Mouse (Mus musculus): ENCODE data around the gene Cfap157. TPM values are rescaled to one million over a fixed set of nuclear protein-coding genes. Genes with fewer than 3 reads are reported as not detected.

The Cfap157 gene
- polyA plus RNA-seq, 1 experiment from 2014 or later: 0.10 TPM

DNA sequence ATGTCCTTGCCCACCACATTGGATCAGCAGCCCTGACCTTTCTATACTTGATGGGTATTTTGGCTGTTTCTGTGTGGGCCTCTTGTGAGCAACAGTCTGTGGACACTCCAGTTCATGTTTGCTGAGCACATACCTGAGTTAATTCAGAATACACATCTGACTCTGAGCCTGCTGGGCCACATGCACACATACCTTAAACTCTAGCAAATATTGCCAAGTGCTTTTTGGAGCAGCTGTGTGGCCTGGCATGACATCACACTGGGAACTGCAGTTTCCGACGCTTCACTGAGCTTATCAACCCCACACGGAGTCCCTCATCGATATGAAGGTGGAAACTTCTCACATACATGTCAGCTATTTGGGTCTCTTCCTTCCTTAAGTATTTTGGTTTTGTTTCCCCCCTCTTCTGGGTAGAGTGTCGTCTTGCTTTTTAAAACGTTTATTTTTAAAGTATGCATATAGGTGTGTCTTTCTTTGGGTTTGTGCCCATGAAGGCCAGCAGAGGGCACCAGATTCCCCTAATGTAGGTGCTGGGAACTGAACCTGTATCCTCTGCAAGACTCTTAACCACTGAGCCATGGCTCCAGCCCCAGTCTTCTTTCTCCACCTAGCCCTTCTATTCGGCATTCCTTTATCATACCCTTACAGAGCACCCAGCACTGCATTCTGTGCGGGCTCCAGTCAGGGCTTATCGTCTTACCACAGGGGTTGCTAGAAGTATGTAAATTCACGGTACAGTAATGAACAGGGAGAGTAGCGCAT, 37.0 kb upstream of the Cfap157 start:
- no peak for ATAC-seq (ENCODE audit: insufficient read depth, low FRiP score)
- Histone ChIP-seq H3K27me3 (ENCODE audit: control insufficient read depth, insufficient read depth, low read length) (no peaks in the 10 kb centered on the region), H3K9ac (ENCODE audit: low read length) (no peak overlapping the region), H3K27ac (ENCODE audit: low read length) (no peak overlapping the region), H3K4me1 (ENCODE audit: control insufficient read depth, insufficient read depth, low read length) (peaks cover 10% of the 10 kb centered on the region), H3K4me2 (ENCODE audit: low read depth, low read length) (no peak overlapping the region), H3K4me3 (replicated peaks; ENCODE audit: low read length) (no peak overlapping the region), H3K9me3 (replicated peaks; ENCODE audit: control insufficient read depth, low read length) (no peaks in the 10 kb centered on the region), H3K36me3 (ENCODE audit: control insufficient read depth, insufficient read depth, low read length) (no peaks in the 10 kb centered on the region)
- WGBS: 61% methylated on average over 11 of the region's 11 CpGs

DNA sequence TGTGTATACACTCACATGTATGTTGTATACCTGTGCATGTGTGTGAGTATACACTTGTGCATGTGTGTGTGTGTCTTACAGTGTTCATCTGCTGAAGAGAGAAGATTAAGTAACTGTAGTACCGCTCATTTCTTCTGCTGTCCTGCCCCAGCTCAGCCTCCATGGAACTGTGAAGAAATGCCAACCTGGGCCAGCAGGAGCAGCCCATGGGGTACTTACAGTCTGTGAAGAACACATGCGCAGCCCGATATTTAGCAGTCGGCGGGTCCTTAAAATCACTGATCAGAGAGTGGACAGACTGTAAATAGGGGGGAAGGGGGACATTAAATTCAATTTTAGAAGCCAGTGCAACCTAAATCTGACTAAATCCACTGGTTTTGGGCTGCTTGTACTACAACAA, 34.0 kb upstream of the Cfap157 start:
- no peak overlapping the region for H3K27ac ChIP-seq (ENCODE audit: low read length)
- H3K4me1 ChIP-seq (ENCODE audit: control insufficient read depth, insufficient read depth, low read length): no peaks in the 10 kb centered on the region
- ATAC-seq (ENCODE audit: insufficient read depth, low FRiP score): no peak
- no peaks in the 10 kb centered on the region for H3K9me3 ChIP-seq (replicated peaks; ENCODE audit: control insufficient read depth, low read length)
- no peak overlapping the region for H3K9ac ChIP-seq (ENCODE audit: low read length)
- no peak overlapping the region for H3K4me2 ChIP-seq (ENCODE audit: low read depth, low read length)
- no peaks in the 10 kb centered on the region for H3K36me3 ChIP-seq (ENCODE audit: control insufficient read depth, insufficient read depth, low read length)
- 93% methylated on average over 5 of the region's 5 CpGs for WGBS
- no peaks in the 10 kb centered on the region for H3K27me3 ChIP-seq (ENCODE audit: control insufficient read depth, insufficient read depth, low read length)
- no peak overlapping the region for H3K4me3 ChIP-seq (replicated peaks; ENCODE audit: low read length)

DNA sequence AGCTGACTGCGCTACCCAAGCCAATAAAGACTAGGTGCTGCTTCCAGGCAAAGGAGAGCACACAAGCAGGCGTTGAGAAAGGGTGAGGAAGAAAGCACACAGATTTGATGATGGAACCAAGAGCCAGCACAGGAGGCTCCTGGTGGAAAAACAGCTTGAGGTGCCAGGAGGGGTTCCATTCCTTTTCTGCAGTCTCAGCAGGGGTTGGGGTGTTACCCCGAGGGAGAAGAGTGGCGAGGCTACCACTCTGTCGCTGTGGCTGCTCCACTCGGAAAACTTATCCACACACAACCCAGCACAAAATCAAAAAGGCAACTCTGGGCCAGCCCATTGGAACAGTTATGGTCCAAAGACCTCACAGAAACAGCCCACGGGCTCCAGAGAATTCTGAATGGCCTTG, 33.4 kb upstream of the Cfap157 start:
- no peak overlapping the region for H3K9ac ChIP-seq (ENCODE audit: low read length)
- 70% methylated on average over 7 of the region's 7 CpGs for WGBS
- no peak for ATAC-seq (ENCODE audit: insufficient read depth, low FRiP score)
- no peaks in the 10 kb centered on the region for H3K4me1 ChIP-seq (ENCODE audit: control insufficient read depth, insufficient read depth, low read length)
- no peak overlapping the region for H3K27ac ChIP-seq (ENCODE audit: low read length)
- H3K4me3 ChIP-seq (replicated peaks; ENCODE audit: low read length): no peak overlapping the region
- no peak overlapping the region for H3K4me2 ChIP-seq (ENCODE audit: low read depth, low read length)
- H3K9me3 ChIP-seq (replicated peaks; ENCODE audit: control insufficient read depth, low read length): no peaks in the 10 kb centered on the region
- no peaks in the 10 kb centered on the region for H3K36me3 ChIP-seq (ENCODE audit: control insufficient read depth, insufficient read depth, low read length)
- H3K27me3 ChIP-seq (ENCODE audit: control insufficient read depth, insufficient read depth, low read length): no peaks in the 10 kb centered on the region

DNA sequence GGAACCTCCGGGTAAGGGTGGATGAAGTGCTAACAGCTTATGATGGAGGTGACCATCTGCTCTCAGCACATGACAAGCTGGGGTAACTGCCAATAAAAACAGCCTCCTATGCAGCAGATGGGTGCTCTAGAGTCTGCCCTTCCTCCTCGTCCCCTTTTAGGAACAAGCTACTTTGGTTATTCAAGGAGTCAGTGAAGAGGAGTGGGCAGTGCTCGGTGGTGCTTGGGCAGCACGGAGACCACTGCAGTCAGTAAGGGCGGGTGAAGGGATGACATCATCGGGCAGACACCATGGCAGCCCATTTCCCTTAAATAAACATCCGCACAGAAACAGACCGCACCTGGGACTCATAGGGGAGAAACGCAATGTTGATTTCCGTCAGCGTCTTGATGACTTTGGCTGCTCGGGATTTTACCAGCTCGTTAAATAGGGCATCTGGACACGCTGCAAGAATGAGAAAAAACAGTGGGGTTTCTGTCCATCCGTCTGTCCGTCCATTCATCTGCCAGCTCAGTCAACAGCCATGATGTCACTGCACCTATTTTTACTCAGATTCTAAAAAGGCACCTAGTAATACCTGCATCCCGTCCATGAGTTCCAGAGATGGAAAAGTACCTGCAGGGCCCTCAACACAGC, 32.8 kb upstream of the Cfap157 start:
- H3K4me2 ChIP-seq (ENCODE audit: low read depth, low read length): no peak overlapping the region
- H3K27ac ChIP-seq (ENCODE audit: low read length): no peak overlapping the region
- WGBS: 33% methylated on average over 17 of the region's 17 CpGs

DNA sequence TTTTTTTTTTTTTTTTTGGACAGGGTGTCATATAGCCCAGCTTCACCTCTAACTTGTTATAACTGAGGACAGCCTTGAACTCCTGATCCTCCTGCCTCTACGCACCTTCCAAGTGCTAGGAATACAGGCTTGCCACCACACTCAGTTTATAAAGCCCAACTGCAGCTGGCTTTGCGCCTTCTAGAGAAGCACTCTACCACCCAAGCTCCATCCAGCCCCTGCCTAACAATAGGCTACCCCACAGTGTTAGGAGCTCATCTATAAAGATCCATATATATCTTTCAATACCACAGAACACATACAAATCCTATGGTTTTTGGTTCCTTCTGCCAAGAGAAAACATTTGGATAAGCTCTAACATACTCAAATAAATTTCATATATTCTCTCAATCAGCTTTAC, 32.3 kb upstream of the Cfap157 start:
- Histone ChIP-seq H3K9me3 (replicated peaks; ENCODE audit: control insufficient read depth, low read length) (no peaks in the 10 kb centered on the region), H3K4me3 (replicated peaks; ENCODE audit: low read length) (no peak overlapping the region), H3K27ac (ENCODE audit: low read length) (no peak overlapping the region), H3K36me3 (ENCODE audit: control insufficient read depth, insufficient read depth, low read length) (no peaks in the 10 kb centered on the region), H3K4me1 (ENCODE audit: control insufficient read depth, insufficient read depth, low read length) (no peaks in the 10 kb centered on the region), H3K9ac (ENCODE audit: low read length) (no peak overlapping the region), H3K27me3 (ENCODE audit: control insufficient read depth, insufficient read depth, low read length) (no peaks in the 10 kb centered on the region), H3K4me2 (ENCODE audit: low read depth, low read length) (no peak overlapping the region)
- WGBS: 90% methylated on average over 2 of the region's 2 CpGs
- no peak for ATAC-seq (ENCODE audit: insufficient read depth, low FRiP score)

More for the DNA sequence above, 32.8 kb upstream of the Cfap157 start:
- H3K27me3 ChIP-seq (ENCODE audit: control insufficient read depth, insufficient read depth, low read length): no peaks in the 10 kb centered on the region
- ATAC-seq (ENCODE audit: insufficient read depth, low FRiP score): 0 out of 2 replicates have a peak, but pooled peaks have one; percentile 37
- H3K36me3 ChIP-seq (ENCODE audit: control insufficient read depth, insufficient read depth, low read length): no peaks in the 10 kb centered on the region
- no peak overlapping the region for H3K9ac ChIP-seq (ENCODE audit: low read length)
- no peaks in the 10 kb centered on the region for H3K4me1 ChIP-seq (ENCODE audit: control insufficient read depth, insufficient read depth, low read length)
- H3K9me3 ChIP-seq (replicated peaks; ENCODE audit: control insufficient read depth, low read length): no peaks in the 10 kb centered on the region
- H3K4me3 ChIP-seq (replicated peaks; ENCODE audit: low read length): no peak overlapping the region

DNA sequence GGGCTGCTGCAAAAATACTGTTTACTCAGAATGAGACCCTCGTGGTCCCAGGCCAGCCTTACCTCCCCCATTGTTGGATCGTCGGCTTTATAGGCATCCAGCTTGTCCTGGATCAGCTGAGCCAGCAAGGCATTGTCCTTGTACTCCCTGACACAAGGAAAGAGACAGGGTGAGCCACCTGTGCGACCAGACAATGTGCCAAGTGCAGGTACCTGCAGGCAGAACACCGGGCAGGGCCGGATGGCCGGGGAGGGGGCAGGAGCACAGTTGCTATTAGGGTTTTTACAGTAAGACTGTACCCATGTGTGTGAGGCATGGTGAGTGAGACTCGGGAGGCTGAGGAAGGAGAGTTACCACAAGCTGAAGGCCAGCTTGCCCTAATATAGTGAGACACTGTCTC, 27.7 kb upstream of the Cfap157 start:
- Histone ChIP-seq H3K4me1 (ENCODE audit: control insufficient read depth, insufficient read depth, low read length) (no peaks in the 10 kb centered on the region), H3K9me3 (replicated peaks; ENCODE audit: control insufficient read depth, low read length) (no peaks in the 10 kb centered on the region), H3K4me2 (ENCODE audit: low read depth, low read length) (no peak overlapping the region), H3K9ac (ENCODE audit: low read length) (no peak overlapping the region), H3K36me3 (ENCODE audit: control insufficient read depth, insufficient read depth, low read length) (no peaks in the 10 kb centered on the region), H3K27me3 (ENCODE audit: control insufficient read depth, insufficient read depth, low read length) (no peaks in the 10 kb centered on the region), H3K4me3 (replicated peaks; ENCODE audit: low read length) (no peak overlapping the region), H3K27ac (ENCODE audit: low read length) (no peak overlapping the region)
- no peak for ATAC-seq (ENCODE audit: insufficient read depth, low FRiP score)
- WGBS: 74% methylated on average over 8 of the region's 8 CpGs

DNA sequence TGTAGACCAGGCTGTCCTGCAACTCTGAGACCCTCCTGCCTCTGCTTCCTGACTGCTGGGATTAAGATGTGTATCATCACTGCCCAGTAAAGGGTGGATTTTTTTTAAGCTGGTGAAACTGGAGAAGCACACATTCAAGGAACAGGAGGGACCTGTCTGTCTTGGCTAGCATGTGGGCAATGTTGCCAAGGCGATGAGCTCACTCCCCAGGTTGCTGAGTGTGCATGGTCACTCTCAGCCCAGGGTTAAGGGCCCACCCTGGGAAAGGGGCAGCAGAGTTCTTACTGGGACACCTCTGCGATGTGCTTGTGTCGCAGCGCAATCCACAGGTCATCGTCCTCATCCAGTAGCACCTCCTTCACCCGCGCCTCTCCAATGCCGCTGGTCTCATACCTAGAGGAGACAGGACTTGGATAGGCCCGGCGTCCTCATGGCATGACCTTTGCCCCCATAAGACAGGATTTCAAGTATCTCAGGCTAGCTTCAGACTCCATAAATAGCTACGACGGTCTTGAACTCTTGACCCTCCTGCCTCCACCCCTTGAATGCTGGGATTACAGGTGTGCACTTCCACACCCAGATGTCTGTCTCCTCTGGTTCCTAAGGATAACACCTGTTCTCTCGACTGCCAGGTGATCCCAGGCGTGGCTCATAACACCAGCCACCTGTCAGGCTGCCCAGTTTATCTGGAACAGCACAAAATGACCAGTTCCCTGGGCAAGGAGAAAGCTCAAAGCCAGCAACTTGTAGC, 24.8 kb upstream of the Cfap157 start:
- no peaks in the 10 kb centered on the region for H3K4me1 ChIP-seq (ENCODE audit: control insufficient read depth, insufficient read depth, low read length)
- peak; percentile 29; the same call in 1 of the 2 replicates for ATAC-seq (ENCODE audit: insufficient read depth, low FRiP score)
- WGBS: 83% methylated on average over 14 of the region's 14 CpGs

DNA sequence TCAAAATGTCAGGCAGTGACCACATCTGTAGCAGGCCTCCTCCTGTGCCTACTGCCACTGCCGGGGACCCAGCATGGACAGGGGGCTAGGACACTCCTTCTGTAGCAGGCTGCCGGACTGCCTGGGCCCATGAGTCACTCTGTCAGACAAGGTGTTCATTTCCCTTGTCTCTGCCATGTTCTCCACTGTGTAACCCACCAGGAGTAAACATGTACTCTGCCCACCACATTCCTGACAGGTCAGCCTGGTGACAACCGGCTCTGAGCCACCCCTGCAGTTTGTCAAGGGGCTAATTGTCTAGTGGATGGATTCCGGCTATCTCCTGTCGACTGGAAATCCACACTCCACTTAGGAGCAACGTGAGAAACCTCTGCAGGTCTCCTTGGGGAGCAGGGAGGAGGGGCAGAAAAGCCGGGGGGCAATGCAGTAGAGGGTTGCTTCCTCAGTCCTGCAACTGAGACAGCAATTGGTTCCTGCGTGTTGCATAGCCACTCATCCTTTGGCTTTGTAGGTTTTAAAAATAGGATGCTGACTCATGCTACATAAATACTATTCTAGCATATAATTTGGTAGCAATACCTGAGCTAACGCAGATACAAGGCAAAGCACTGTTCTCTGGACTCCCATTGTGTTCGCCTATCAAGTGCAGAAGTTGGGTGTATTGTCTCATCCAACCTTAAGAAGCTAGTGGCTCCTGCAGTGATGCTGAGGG, 14.2 kb upstream of the Cfap157 start:
- no peak overlapping the region for H3K9ac ChIP-seq (ENCODE audit: low read length)
- 52% methylated on average over 10 of the region's 10 CpGs for WGBS
- no peaks in the 10 kb centered on the region for H3K4me1 ChIP-seq (ENCODE audit: control insufficient read depth, insufficient read depth, low read length)
- H3K36me3 ChIP-seq (ENCODE audit: control insufficient read depth, insufficient read depth, low read length): peaks cover 8% of the 10 kb centered on the region
- no peak overlapping the region for H3K27ac ChIP-seq (ENCODE audit: low read length)
- no peak overlapping the region for H3K4me3 ChIP-seq (replicated peaks; ENCODE audit: low read length)
- H3K4me2 ChIP-seq (ENCODE audit: low read depth, low read length): no peak overlapping the region
- no peak for ATAC-seq (ENCODE audit: insufficient read depth, low FRiP score)
- H3K9me3 ChIP-seq (replicated peaks; ENCODE audit: control insufficient read depth, low read length): no peaks in the 10 kb centered on the region
- H3K27me3 ChIP-seq (ENCODE audit: control insufficient read depth, insufficient read depth, low read length): no peaks in the 10 kb centered on the region

More for the DNA sequence above, 24.8 kb upstream of the Cfap157 start:
- Histone ChIP-seq H3K9ac (ENCODE audit: low read length) (no peak overlapping the region), H3K9me3 (replicated peaks; ENCODE audit: control insufficient read depth, low read length) (no peaks in the 10 kb centered on the region), H3K4me3 (replicated peaks; ENCODE audit: low read length) (no peak overlapping the region), H3K27ac (ENCODE audit: low read length) (no peak overlapping the region), H3K4me2 (ENCODE audit: low read depth, low read length) (no peak overlapping the region), H3K27me3 (ENCODE audit: control insufficient read depth, insufficient read depth, low read length) (no peaks in the 10 kb centered on the region), H3K36me3 (ENCODE audit: control insufficient read depth, insufficient read depth, low read length) (0 out of 2 replicates have a peak, but pooled peaks cover 3% of the 10 kb centered on the region)
